Mouse (Mus musculus) myocyte (in vitro differentiated cells): ENCODE measurements around the gene Susd2. TPM values are rescaled to one million over a fixed set of nuclear protein-coding genes. Genes with fewer than 3 reads are reported as not detected.

Experiments
- H3K27me3 ChIP-seq: one replicate; pipeline ENCODE4 v1.6.1; 2011; ENCODE audit not compliant: control insufficient read depth, insufficient read depth, insufficient read length
- H3K36me3 ChIP-seq: one replicate; pipeline ENCODE4 v1.6.1; 2011; ENCODE audit not compliant: control insufficient read depth, insufficient read depth
- H3K4me2 ChIP-seq: one replicate; pipeline ENCODE4 v1.6.1; 2011; ENCODE audit warnings: low read depth, control low read depth
- H3K4me3 ChIP-seq: one replicate; pipeline ENCODE4 v1.5.1; 2011; ENCODE audit warnings: mild to moderate bottlenecking, control low read depth, moderate library complexity
- H3K79me2 ChIP-seq: one replicate; pipeline ENCODE4 v1.6.1; 2011; ENCODE audit not compliant: control insufficient read depth, insufficient read depth
- H3ac ChIP-seq: one replicate; pipeline ENCODE4 v1.6.1; 2011; ENCODE audit not compliant: control insufficient read depth, insufficient read length
- CEBPB ChIP-seq: IDR thresholded peaks from 2 replicates; pipeline ENCODE4 v1.6.1; 2011; ENCODE audit warnings: mild to moderate bottlenecking, moderate library complexity; ENCODE audit not compliant: poor library complexity, insufficient read depth, severe bottlenecking
- E2F4 ChIP-seq: IDR thresholded peaks from one replicate; pipeline ENCODE4 v1.6.1; 2011; ENCODE audit warnings: mild to moderate bottlenecking, control low read depth, moderate library complexity; ENCODE audit not compliant: insufficient read depth
- MAX ChIP-seq: IDR thresholded peaks from one replicate; pipeline ENCODE4 v1.6.1; 2011; ENCODE audit warnings: low read depth, mild to moderate bottlenecking, control low read depth
- MYOD1 ChIP-seq, 3 experiments: IDR thresholded peaks; one replicate each; pipeline ENCODE4 v1.6.1; 2011; ENCODE audit warnings: control low read depth in 2 of 3, low read depth in 2 of 3, mild to moderate bottlenecking in 2 of 3, moderate library complexity in 1 of 3; ENCODE audit not compliant: insufficient read length in 2 of 3, control insufficient read depth in 1 of 3
- MYOG ChIP-seq, 3 experiments: IDR thresholded peaks; one replicate each; pipeline ENCODE4 v1.6.1; 2011; ENCODE audit warnings: control low read depth in 2 of 3, low read depth in 2 of 3, mild to moderate bottlenecking in 2 of 3; ENCODE audit not compliant: insufficient read length in 2 of 3, control insufficient read depth in 1 of 3, insufficient read depth in 1 of 3
- POLR2A ChIP-seq: IDR thresholded peaks from one replicate; pipeline ENCODE4 v1.6.1; 2011; ENCODE audit warnings: low read depth, mild to moderate bottlenecking, control low read depth, moderate library complexity; ENCODE audit not compliant: insufficient read length
- POLR2AphosphoS2 ChIP-seq: IDR thresholded peaks from one replicate; pipeline ENCODE4 v1.6.1; 2011; ENCODE audit warnings: low read depth, control low read depth; ENCODE audit not compliant: insufficient read length
- REST ChIP-seq: IDR thresholded peaks from one replicate; pipeline ENCODE4 v1.6.1; 2011; ENCODE audit warnings: mild to moderate bottlenecking, control low read depth, moderate library complexity; ENCODE audit not compliant: insufficient read depth, insufficient read length
- SRF ChIP-seq: IDR thresholded peaks from one replicate; pipeline ENCODE4 v1.6.1; 2011; ENCODE audit warnings: low read depth; ENCODE audit not compliant: control insufficient read depth, insufficient read length
- TCF12 ChIP-seq: IDR thresholded peaks from one replicate; pipeline ENCODE4 v1.6.1; 2011; ENCODE audit warnings: mild to moderate bottlenecking, control low read depth; ENCODE audit not compliant: poor library complexity, insufficient read depth, severe bottlenecking
- TCF3 ChIP-seq: IDR thresholded peaks from one replicate; pipeline ENCODE4 v1.6.1; 2011; ENCODE audit warnings: low read depth, control low read depth; ENCODE audit not compliant: insufficient read length
- USF1 ChIP-seq: IDR thresholded peaks from one replicate; pipeline ENCODE4 v1.6.1; 2011; ENCODE audit warnings: low read depth, mild to moderate bottlenecking, control low read depth, moderate library complexity
- polyA plus RNA-seq: library from polyadenylated mRNA; unstranded; fragments of >200 nt; fragmentation: generic; extraction: Trizol; gene quantifications from one replicate; pipeline ENCODE4 v1.2.1, GENCODE M21; 2012; ENCODE audit warnings: missing spikeins

Susd2 gene
- polyA plus RNA-seq, 1 experiment, result 0.12 TPM

DNA sequence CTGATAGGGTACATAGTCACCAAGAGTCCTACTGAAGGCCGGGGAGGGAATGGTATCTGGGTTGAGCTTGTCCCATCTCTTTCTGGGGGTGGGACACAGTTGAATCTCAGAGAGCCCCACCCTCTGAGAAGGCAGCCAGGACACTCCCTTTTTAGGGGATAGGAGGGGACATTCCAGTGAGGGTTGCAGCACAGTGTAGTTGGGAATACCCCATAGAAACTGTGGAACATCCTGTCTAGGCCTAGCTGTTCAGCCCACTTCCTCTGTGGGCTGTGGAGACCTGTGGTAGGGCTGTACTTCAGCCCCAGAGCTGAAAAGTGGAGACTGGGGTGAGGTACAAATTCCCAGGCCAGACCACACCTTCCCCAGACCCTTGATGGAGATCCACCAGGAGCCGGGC is 917 bp downstream of the Susd2 start:
- H3K4me2 ChIP-seq, result no peak overlapping the region
- H3K36me3 ChIP-seq, result no peaks in the 10 kb centered on the region
- H3K4me3 ChIP-seq, result no peak overlapping the region
- peaks cover 11% of the 10 kb centered on the region for H3K27me3 ChIP-seq
- no peak for TF ChIP-seq CEBPB
- TF ChIP-seq MYOD1 (IDR thresholded peaks at IDR 0.05; ENCODE audit: control insufficient read depth in 1 of 3, insufficient read length in 2 of 3, low read depth in 2 of 3), result no peak
- no peak for TF ChIP-seq TCF3
- TF ChIP-seq TCF12, result no peak
- TF ChIP-seq MAX, result no peak
- no peak for TF ChIP-seq POLR2A
- TF ChIP-seq REST, result no peak
- no peak for TF ChIP-seq SRF
- TF ChIP-seq E2F4, result no peak
- no peak for TF ChIP-seq POLR2AphosphoS2
- no peak for TF ChIP-seq MYOG (IDR thresholded peaks at IDR 0.05; ENCODE audit: control insufficient read depth in 1 of 3, insufficient read depth in 1 of 3, insufficient read length in 2 of 3, low read depth in 2 of 3)
- no peak for TF ChIP-seq USF1
- no peaks in the 10 kb centered on the region for H3K79me2 ChIP-seq
- H3ac ChIP-seq, result no peak overlapping the region

DNA sequence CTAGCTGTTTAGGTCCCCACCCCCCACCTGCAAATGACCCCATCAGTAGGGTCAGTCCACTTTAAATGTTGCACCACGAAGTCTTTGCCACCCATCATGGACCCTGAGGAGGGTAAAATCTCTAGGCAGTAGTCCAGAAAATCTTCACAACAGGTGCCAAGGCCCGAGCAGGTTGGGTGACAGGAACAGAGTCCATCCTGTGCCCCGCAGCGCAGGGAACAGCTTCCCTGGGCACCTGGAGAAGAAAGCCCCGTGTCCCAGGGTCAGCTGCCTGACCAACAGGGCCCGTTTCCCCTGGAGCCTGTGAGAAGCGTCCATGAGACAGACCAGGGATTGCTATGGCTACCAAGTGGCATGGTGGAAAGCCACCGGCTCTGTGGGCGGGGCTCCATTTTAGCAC is 1.4 kb downstream of the Susd2 start:
- Histone ChIP-seq H3K4me2 (no peak overlapping the region), H3K36me3 (no peaks in the 10 kb centered on the region), H3K79me2 (no peaks in the 10 kb centered on the region), H3K27me3 (peaks cover 16% of the 10 kb centered on the region), H3ac (no peak overlapping the region), H3K4me3 (no peak overlapping the region)
- no peak for TF ChIP-seq POLR2AphosphoS2
- no peak for TF ChIP-seq POLR2A
- TF ChIP-seq TCF12, result no peak
- TF ChIP-seq SRF, result no peak
- no peak for TF ChIP-seq REST
- no peak for TF ChIP-seq MYOD1 (IDR thresholded peaks at IDR 0.05; ENCODE audit: control insufficient read depth in 1 of 3, insufficient read length in 2 of 3, low read depth in 2 of 3)

GRCm38 (mm10) chr10:75641721-75642222 is 2.0 kb downstream of the Susd2 start:
- H3ac ChIP-seq, result no peak overlapping the region
- H3K79me2 ChIP-seq, result no peaks in the 10 kb centered on the region
- TF ChIP-seq SRF (no peak), E2F4 (no peak), POLR2AphosphoS2 (no peak), MYOG (IDR thresholded peaks at IDR 0.05; ENCODE audit: control insufficient read depth in 1 of 3, insufficient read depth in 1 of 3, insufficient read length in 2 of 3, low read depth in 2 of 3) (no peak), TCF12 (no peak), TCF3 (no peak), POLR2A (no peak), REST (no peak), CEBPB (no peak), MYOD1 (IDR thresholded peaks at IDR 0.05; ENCODE audit: control insufficient read depth in 1 of 3, insufficient read length in 2 of 3, low read depth in 2 of 3) (no peak), USF1 (no peak), MAX (no peak)
- no peak overlapping the region for H3K4me2 ChIP-seq
- H3K36me3 ChIP-seq, result no peaks in the 10 kb centered on the region
- peaks cover 17% of the 10 kb centered on the region for H3K27me3 ChIP-seq
- H3K4me3 ChIP-seq, result no peak overlapping the region

- peaks cover 17% of the 10 kb centered on the region for H3K27me3 ChIP-seq
- no peak overlapping the region for H3K4me2 ChIP-seq
- H3K79me2 ChIP-seq, result no peaks in the 10 kb centered on the region
- H3K4me3 ChIP-seq, result no peak overlapping the region
- TF ChIP-seq MAX (no peak), USF1 (no peak), TCF12 (no peak), MYOG (IDR thresholded peaks at IDR 0.05; ENCODE audit: control insufficient read depth in 1 of 3, insufficient read depth in 1 of 3, insufficient read length in 2 of 3, low read depth in 2 of 3) (no peak), SRF (no peak), E2F4 (no peak), POLR2AphosphoS2 (no peak), POLR2A (no peak), MYOD1 (IDR thresholded peaks at IDR 0.05; ENCODE audit: control insufficient read depth in 1 of 3, insufficient read length in 2 of 3, low read depth in 2 of 3) (no peak), CEBPB (no peak), REST (no peak), TCF3 (no peak)
- H3K36me3 ChIP-seq, result no peaks in the 10 kb centered on the region
- no peak overlapping the region for H3ac ChIP-seq
These were observed 6.1 kb downstream of the Susd2 start for GRCm38 (mm10) chr10:75637711-75638110.

DNA sequence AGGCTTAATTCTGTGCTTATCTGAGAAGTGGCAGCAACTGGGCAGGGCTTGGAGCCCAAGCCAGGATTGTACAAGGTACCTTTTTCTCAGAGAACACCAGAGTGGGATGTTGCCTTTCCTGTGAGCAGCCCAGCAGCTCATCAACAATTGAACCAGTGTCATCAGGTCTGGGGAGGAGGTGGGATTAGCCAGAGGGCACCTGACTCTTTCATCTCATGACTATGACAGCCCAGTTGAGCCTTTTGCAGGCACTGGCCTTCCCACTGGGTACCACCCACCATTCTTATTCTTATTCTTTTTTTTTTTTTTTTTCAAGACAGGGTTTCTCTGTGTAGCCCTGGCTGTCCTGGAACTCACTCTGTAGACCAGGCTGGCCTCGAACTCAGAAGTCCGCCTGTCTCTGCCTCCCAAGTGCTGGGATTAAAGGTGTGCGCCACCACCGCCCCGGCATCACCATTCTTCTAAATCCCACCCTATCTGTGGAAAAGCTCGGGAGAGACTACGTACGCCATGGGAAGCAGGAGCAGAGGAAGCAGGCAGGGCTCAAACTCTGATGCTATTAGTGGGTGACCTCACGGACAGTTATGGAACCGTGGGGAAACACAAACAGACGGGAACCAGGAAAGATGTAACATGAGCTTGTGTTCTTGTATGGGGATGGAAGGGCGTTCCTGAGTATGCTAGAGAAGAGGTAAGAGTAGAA is 7.6 kb downstream of the Susd2 start:
- no peak for TF ChIP-seq USF1
- no peak for TF ChIP-seq MAX
- no peak for TF ChIP-seq POLR2AphosphoS2
- no peak for TF ChIP-seq REST
- TF ChIP-seq MYOD1 (IDR thresholded peaks at IDR 0.05; ENCODE audit: control insufficient read depth in 1 of 3, insufficient read length in 2 of 3, low read depth in 2 of 3), result no peak
- no peak for TF ChIP-seq MYOG (IDR thresholded peaks at IDR 0.05; ENCODE audit: control insufficient read depth in 1 of 3, insufficient read depth in 1 of 3, insufficient read length in 2 of 3, low read depth in 2 of 3)
- TF ChIP-seq SRF, result no peak
- TF ChIP-seq E2F4, result no peak
- TF ChIP-seq TCF3, result no peak
- no peak for TF ChIP-seq POLR2A
- no peak for TF ChIP-seq TCF12
- no peak for TF ChIP-seq CEBPB
- peaks cover 17% of the 10 kb centered on the region for H3K27me3 ChIP-seq
- no peak overlapping the region for H3K4me2 ChIP-seq
- no peak overlapping the region for H3ac ChIP-seq
- H3K4me3 ChIP-seq, result no peak overlapping the region
- no peaks in the 10 kb centered on the region for H3K36me3 ChIP-seq
- H3K79me2 ChIP-seq, result no peaks in the 10 kb centered on the region
